Mouse (Mus musculus): ENCODE measurements around the gene Ppie. TPM values are rescaled to one million over a fixed set of nuclear protein-coding genes. Genes with fewer than 3 reads are reported as not detected.
A peak's percentile ranks its signal among the peaks of the same experiment; 100 is the strongest.
"Not testable (repeated sequence)": the region's sequence is repeated elsewhere in the genome, so short reads cannot be mapped to it uniquely, and the experiment has no call there.

Ppie gene
- polyA plus RNA-seq (2015; fragmentation: Nextera tagmentation; extraction: Ambion mirVana) = 52.1 and 58.7 TPM in 2 replicates

GRCm38 (mm10) chr4:123139513-123140154, at the start of gene Ppie:
Gene Ppie (minus strand): TSS chr4:123139951.
- H3K4me3 ChIP-seq (ENCODE audit: low read depth, low read length) = peak within 1 kb of the TSS; percentile 54
- peaks cover 19% of the 10 kb centered on the region for H3K4me1 ChIP-seq (ENCODE audit: control insufficient read depth, insufficient read depth, low read length)
- H3K4me2 ChIP-seq (ENCODE audit: low read length) = peak within 1 kb of the TSS; percentile 80
- H3K27ac ChIP-seq (ENCODE audit: low read length) = peak within 1 kb of the TSS; percentile 74
- WGBS = under 1% methylated on average over 34 of the region's 34 CpGs
- no peaks in the 10 kb centered on the region for H3K27me3 ChIP-seq (ENCODE audit: control insufficient read depth, insufficient read depth, low read depth, low read length)
- H3K9me3 ChIP-seq (replicated peaks; ENCODE audit: control insufficient read depth, low read length, poor library complexity, severe bottlenecking) = no peaks in the 10 kb centered on the region
- ATAC-seq = peak; percentile 97
- peak within 1 kb of the TSS; percentile 59 for H3K9ac ChIP-seq (ENCODE audit: low read depth, low read length)
- H3K36me3 ChIP-seq (ENCODE audit: control insufficient read depth, insufficient read depth, low read length) = peaks cover 8% of the 10 kb centered on the region

GRCm38 (mm10) chr4:123184816-123185215, 45.1 kb upstream of the Ppie start:
- peak overlapping the region; percentile 80 for H3K27ac ChIP-seq (ENCODE audit: low read length)
- H3K4me2 ChIP-seq (ENCODE audit: low read length) = peak overlapping the region; percentile 74
- no peak for ATAC-seq
- H3K36me3 ChIP-seq (ENCODE audit: control insufficient read depth, insufficient read depth, low read length) = no peaks in the 10 kb centered on the region; the same call in 1 of the 2 replicates
- H3K9ac ChIP-seq (ENCODE audit: low read depth, low read length) = 0 out of 2 replicates have a peak overlapping the region, but pooled peaks have one; percentile 12
- H3K27me3 ChIP-seq (ENCODE audit: control insufficient read depth, insufficient read depth, low read depth, low read length) = peaks cover 13% of the 10 kb centered on the region
- H3K4me3 ChIP-seq (ENCODE audit: low read depth, low read length) = peak overlapping the region; percentile 44
- WGBS = 39% methylated on average over 3 of the region's 3 CpGs
- no peaks in the 10 kb centered on the region for H3K9me3 ChIP-seq (replicated peaks; ENCODE audit: control insufficient read depth, low read length, poor library complexity, severe bottlenecking)
- peaks cover 28% of the 10 kb centered on the region for H3K4me1 ChIP-seq (ENCODE audit: control insufficient read depth, insufficient read depth, low read length)

- peak; percentile 93 for ATAC-seq
- Histone ChIP-seq H3K4me3 (ENCODE audit: low read depth, low read length) (peak overlapping the region; percentile 44), H3K4me2 (ENCODE audit: low read length) (peak overlapping the region; percentile 74), H3K4me1 (ENCODE audit: control insufficient read depth, insufficient read depth, low read length) (peaks cover 28% of the 10 kb centered on the region), H3K36me3 (ENCODE audit: control insufficient read depth, insufficient read depth, low read length) (no peaks in the 10 kb centered on the region; the same call in 1 of the 2 replicates), H3K27ac (ENCODE audit: low read length) (peak overlapping the region; percentile 80), H3K27me3 (ENCODE audit: control insufficient read depth, insufficient read depth, low read depth, low read length) (peaks cover 13% of the 10 kb centered on the region), H3K9me3 (replicated peaks; ENCODE audit: control insufficient read depth, low read length, poor library complexity, severe bottlenecking) (no peaks in the 10 kb centered on the region), H3K9ac (ENCODE audit: low read depth, low read length) (peak overlapping the region; percentile 64)
- 11% methylated on average over 44 of the region's 44 CpGs for WGBS
Measured at GRCm38 (mm10) chr4:123183239-123184056, 43.7 kb upstream of the Ppie start.

GRCm38 (mm10) chr4:123182328-123183238, 42.8 kb upstream of the Ppie start, which contains the start of gene Hpcal4:
Gene Hpcal4 (plus strand): TSS chr4:123183227.
- peak within 1 kb of the TSS; percentile 64 for H3K9ac ChIP-seq (ENCODE audit: low read depth, low read length)
- peak within 1 kb of the TSS; percentile 44 for H3K4me3 ChIP-seq (ENCODE audit: low read depth, low read length)
- peaks cover 13% of the 10 kb centered on the region for H3K27me3 ChIP-seq (ENCODE audit: control insufficient read depth, insufficient read depth, low read depth, low read length)
- peak within 1 kb of the TSS; percentile 80 for H3K27ac ChIP-seq (ENCODE audit: low read length)
- no peaks in the 10 kb centered on the region for H3K36me3 ChIP-seq (ENCODE audit: control insufficient read depth, insufficient read depth, low read length)
- under 1% methylated on average over 43 of the region's 44 CpGs for WGBS
- no peaks in the 10 kb centered on the region for H3K9me3 ChIP-seq (replicated peaks; ENCODE audit: control insufficient read depth, low read length, poor library complexity, severe bottlenecking)
- ATAC-seq = peak; percentile 72
- peak within 1 kb of the TSS; percentile 74 for H3K4me2 ChIP-seq (ENCODE audit: low read length)
- H3K4me1 ChIP-seq (ENCODE audit: control insufficient read depth, insufficient read depth, low read length) = peaks cover 28% of the 10 kb centered on the region

- H3K4me2 ChIP-seq (ENCODE audit: low read length) = no peak overlapping the region
- no peak overlapping the region for H3K27ac ChIP-seq (ENCODE audit: low read length)
- no peaks in the 10 kb centered on the region for H3K36me3 ChIP-seq (ENCODE audit: control insufficient read depth, insufficient read depth, low read length)
- H3K9me3 ChIP-seq (replicated peaks; ENCODE audit: control insufficient read depth, low read length, poor library complexity, severe bottlenecking) = peaks cover 3% of the 10 kb centered on the region; the same call in 1 of the 2 replicates
- no peak for ATAC-seq
- H3K4me1 ChIP-seq (ENCODE audit: control insufficient read depth, insufficient read depth, low read length) = no peaks in the 10 kb centered on the region
- H3K9ac ChIP-seq (ENCODE audit: low read depth, low read length) = no peak overlapping the region
- H3K4me3 ChIP-seq (ENCODE audit: low read depth, low read length) = no peak overlapping the region
- H3K27me3 ChIP-seq (ENCODE audit: control insufficient read depth, insufficient read depth, low read depth, low read length) = no peaks in the 10 kb centered on the region; the same call in 1 of the 2 replicates
Measured at GRCm38 (mm10) chr4:123171811-123172210, 32.1 kb upstream of the Ppie start.

- Histone ChIP-seq H3K4me2 (ENCODE audit: low read length) (no peak overlapping the region), H3K27ac (ENCODE audit: low read length) (no peak overlapping the region), H3K4me1 (ENCODE audit: control insufficient read depth, insufficient read depth, low read length) (peaks cover 7% of the 10 kb centered on the region), H3K9ac (ENCODE audit: low read depth, low read length) (no peak overlapping the region), H3K27me3 (ENCODE audit: control insufficient read depth, insufficient read depth, low read depth, low read length) (no peaks in the 10 kb centered on the region), H3K9me3 (replicated peaks; ENCODE audit: control insufficient read depth, low read length, poor library complexity, severe bottlenecking) (peaks cover 2% of the 10 kb centered on the region; the same call in 1 of the 2 replicates), H3K36me3 (ENCODE audit: control insufficient read depth, insufficient read depth, low read length) (no peaks in the 10 kb centered on the region), H3K4me3 (ENCODE audit: low read depth, low read length) (no peak overlapping the region)
- no peak for ATAC-seq
- 92% methylated on average over 15 of the region's 15 CpGs for WGBS
Measured at GRCm38 (mm10) chr4:123164157-123164556, 24.4 kb upstream of the Ppie start.

GRCm38 (mm10) chr4:123162305-123162917, 22.7 kb upstream of the Ppie start:
- Histone ChIP-seq H3K36me3 (ENCODE audit: control insufficient read depth, insufficient read depth, low read length) (no peaks in the 10 kb centered on the region), H3K27me3 (ENCODE audit: control insufficient read depth, insufficient read depth, low read depth, low read length) (no peaks in the 10 kb centered on the region), H3K4me1 (ENCODE audit: control insufficient read depth, insufficient read depth, low read length) (peaks cover 7% of the 10 kb centered on the region), H3K9ac (ENCODE audit: low read depth, low read length) (no peak overlapping the region), H3K4me2 (ENCODE audit: low read length) (peak overlapping the region; percentile 44), H3K4me3 (ENCODE audit: low read depth, low read length) (no peak overlapping the region; the same call in 1 of the 2 replicates), H3K27ac (ENCODE audit: low read length) (no peak overlapping the region), H3K9me3 (replicated peaks; ENCODE audit: control insufficient read depth, low read length, poor library complexity, severe bottlenecking) (no peaks in the 10 kb centered on the region)
- WGBS = 2% methylated on average over 15 of the region's 15 CpGs
- ATAC-seq = peak; percentile 48; the same call in 1 of the 2 replicates

GRCm38 (mm10) chr4:123161251-123161650, 21.5 kb upstream of the Ppie start:
- H3K4me2 ChIP-seq (ENCODE audit: low read length); H3K27me3 ChIP-seq (ENCODE audit: control insufficient read depth, insufficient read depth, low read depth, low read length); H3K9ac ChIP-seq (ENCODE audit: low read depth, low read length); H3K4me3 ChIP-seq (ENCODE audit: low read depth, low read length); H3K36me3 ChIP-seq (ENCODE audit: control insufficient read depth, insufficient read depth, low read length); ATAC-seq; H3K9me3 ChIP-seq (replicated peaks; ENCODE audit: control insufficient read depth, low read length, poor library complexity, severe bottlenecking); H3K27ac ChIP-seq (ENCODE audit: low read length); H3K4me1 ChIP-seq (ENCODE audit: control insufficient read depth, insufficient read depth, low read length): not testable (repeated sequence)
- WGBS = 83% methylated on average over 3 of the region's 3 CpGs

All from midbrain, embryonic 16.5 days (tissue).